Mouse (Mus musculus) ES-E14 (cell line): ENCODE data around the gene Popdc3. TPM values are rescaled to one million over a fixed set of nuclear protein-coding genes. Genes with fewer than 3 reads are reported as not detected.

Source experiments
- DNase-seq: peaks from one replicate; pipeline ENCODE4 v3.0.0-alpha.2; 2013; ENCODE audit warnings: low read depth, low spot score
- H3K27ac ChIP-seq: 2 replicates; pipeline ENCODE4 v1.5.1; 2012; ENCODE audit warnings: low read depth, mild to moderate bottlenecking, low read length, moderate library complexity, mixed read lengths; ENCODE audit not compliant: poor library complexity, insufficient read depth, severe bottlenecking
- H3K36me3 ChIP-seq: 2 replicates; pipeline ENCODE4 v1.6.1; 2012; ENCODE audit warnings: mild to moderate bottlenecking, low read length, moderate library complexity, mixed read lengths; ENCODE audit not compliant: control insufficient read depth, poor library complexity, insufficient read depth, severe bottlenecking
- H3K4me1 ChIP-seq, 2 experiments: fragments of 150-350 bp in 1 of 2; sonication (generic) in 1 of 2; 2 replicates each; pipeline ENCODE4 v1.6.1; 2012; ENCODE audit warnings: low read length in 2 of 2, mild to moderate bottlenecking in 1 of 2, mixed read lengths in 1 of 2; ENCODE audit not compliant: control insufficient read depth in 2 of 2, insufficient read depth in 2 of 2, poor library complexity in 1 of 2
- H3K4me3 ChIP-seq, 2 experiments: fragments of 150-350 bp in 1 of 2; sonication (generic) in 1 of 2; 2 replicates each; pipeline ENCODE4 v1.5.1; 2012; ENCODE audit warnings: low read length in 2 of 2, low read depth in 1 of 2, mild to moderate bottlenecking in 1 of 2, mixed read lengths in 1 of 2; ENCODE audit not compliant: insufficient read depth in 1 of 2, poor library complexity in 1 of 2, severe bottlenecking in 1 of 2
- H3K9ac ChIP-seq: 2 replicates; pipeline ENCODE4 v1.6.1; 2012; ENCODE audit warnings: low read depth, mild to moderate bottlenecking, low read length, mixed read lengths; ENCODE audit not compliant: poor library complexity, insufficient read depth, severe bottlenecking
- H3K9me3 ChIP-seq: fragments of 150-350 bp; sonication (generic); 2 replicates; pipeline ENCODE4 v1.6.1; 2012; ENCODE audit warnings: low read depth, mild to moderate bottlenecking, low read length; ENCODE audit not compliant: control insufficient read depth, insufficient read depth
- CHD2 ChIP-seq: IDR thresholded peaks from 2 replicates; pipeline ENCODE4 v1.6.1; 2014; ENCODE audit warnings: mild to moderate bottlenecking, low read depth, low read length, inconsistent platforms
- HCFC1 ChIP-seq: IDR thresholded peaks from 2 replicates; pipeline ENCODE4 v1.6.1; 2012; ENCODE audit warnings: low read length, inconsistent platforms, borderline replicate concordance; ENCODE audit not compliant: insufficient read depth
- MAFK ChIP-seq: IDR thresholded peaks from 2 replicates; pipeline ENCODE4 v1.6.1; 2014; ENCODE audit warnings: mild to moderate bottlenecking, low read depth, low read length, inconsistent platforms; ENCODE audit not compliant: insufficient read depth
- ZC3H11A ChIP-seq: IDR thresholded peaks from 2 replicates; pipeline ENCODE4 v1.6.1; 2012; ENCODE audit warnings: low read depth, mild to moderate bottlenecking, inconsistent platforms, low read length, borderline replicate concordance
- ZNF384 ChIP-seq: IDR thresholded peaks from 2 replicates; pipeline ENCODE4 v1.6.1; 2012; ENCODE audit warnings: low read depth, low read length, inconsistent platforms
- in situ Hi-C, 2 experiments: fragments of 600-800 bp; cut with MboI; formaldehyde crosslinking; loops; one replicate each; pipeline ENCODE4 v1.15.1; 2025; ENCODE audit warnings: low sequenced_read_pairs in 2 of 2, inconsistent platforms in 1 of 2; ENCODE audit not compliant: unreplicated experiment in 2 of 2
- total RNA-seq: library from RNA; depleted of rRNA; stranded (reverse); fragments of 300-350 nt; gene quantifications from 2 replicates; pipeline ENCODE4 v1.2.3, GENCODE M21; 2012

Popdc3 gene
- total RNA-seq, 1 experiment = 0.85 TPM

- Histone ChIP-seq H3K27ac (no peak overlapping the region), H3K9ac (no peak overlapping the region), H3K9me3 (no peaks in the 10 kb centered on the region), H3K4me3 (no peak overlapping the region), H3K36me3 (no peaks in the 10 kb centered on the region), H3K4me1 (no peaks in the 10 kb centered on the region)
- in situ Hi-C loops = no loop called here
- TF ChIP-seq MAFK (no peak), ZNF384 (no peak), HCFC1 (no peak), CHD2 (no peak), ZC3H11A (no peak)
- DNase-seq = no peak
Measured at GRCm38 (mm10) chr10:45320296-45320695, 142.4 kb downstream of the Popdc3 start.

GRCm38 (mm10) chr10:45324159-45324558 lies 146.3 kb downstream of the Popdc3 start:
- Histone ChIP-seq H3K9me3 (no peaks in the 10 kb centered on the region), H3K4me3 (no peak overlapping the region), H3K4me1 (no peaks in the 10 kb centered on the region), H3K9ac (no peak overlapping the region), H3K36me3 (no peaks in the 10 kb centered on the region), H3K27ac (no peak overlapping the region)
- no peak for DNase-seq
- no peak for TF ChIP-seq HCFC1
- no peak for TF ChIP-seq ZNF384
- no peak for TF ChIP-seq CHD2
- in situ Hi-C loops = no loop called here

GRCm38 (mm10) chr10:45328196-45329000 lies 150.5 kb downstream of the Popdc3 start:
- no peak overlapping the region for H3K27ac ChIP-seq
- no peak for TF ChIP-seq ZC3H11A
- no peak for TF ChIP-seq CHD2
- no peak for TF ChIP-seq MAFK
- TF ChIP-seq HCFC1 = no peak
- TF ChIP-seq ZNF384 = no peak
- in situ Hi-C loops = no loop called here
- no peaks in the 10 kb centered on the region for H3K9me3 ChIP-seq
- no peak overlapping the region for H3K4me3 ChIP-seq
- no peak for DNase-seq
- no peaks in the 10 kb centered on the region for H3K4me1 ChIP-seq
- no peak overlapping the region for H3K9ac ChIP-seq
- H3K36me3 ChIP-seq = no peaks in the 10 kb centered on the region

- DNase-seq = no peak
- Histone ChIP-seq H3K36me3 (no peaks in the 10 kb centered on the region), H3K9me3 (no peaks in the 10 kb centered on the region), H3K9ac (no peak overlapping the region), H3K4me3 (peak overlapping the region in 1 of 2 experiments; percentile 86; a peak in 2 of 4 replicates), H3K4me1 (no peaks in the 10 kb centered on the region), H3K27ac (no peak overlapping the region)
- TF ChIP-seq CHD2 (no peak), HCFC1 (no peak), ZC3H11A (no peak), MAFK (no peak), ZNF384 (no peak)
- in situ Hi-C loops = no loop called here
Measured at GRCm38 (mm10) chr10:45334925-45335324, 157.0 kb downstream of the Popdc3 start.
